Mouse (Mus musculus) megakaryocyte, embryonic 14.5 days (primary cell): ENCODE data around the gene Mbd3.

ENCODE experiments used
- FLI1 ChIP-seq: IDR thresholded peaks from 2 replicates; pipeline ENCODE4 v1.6.1; 2012; ENCODE audit warnings: low read length, inconsistent platforms, mixed read lengths
- GATA1 ChIP-seq: IDR thresholded peaks from 3 replicates; pipeline ENCODE4 v1.6.1; 2012; ENCODE audit warnings: mixed read lengths, low read length, inconsistent platforms, borderline replicate concordance

DNA sequence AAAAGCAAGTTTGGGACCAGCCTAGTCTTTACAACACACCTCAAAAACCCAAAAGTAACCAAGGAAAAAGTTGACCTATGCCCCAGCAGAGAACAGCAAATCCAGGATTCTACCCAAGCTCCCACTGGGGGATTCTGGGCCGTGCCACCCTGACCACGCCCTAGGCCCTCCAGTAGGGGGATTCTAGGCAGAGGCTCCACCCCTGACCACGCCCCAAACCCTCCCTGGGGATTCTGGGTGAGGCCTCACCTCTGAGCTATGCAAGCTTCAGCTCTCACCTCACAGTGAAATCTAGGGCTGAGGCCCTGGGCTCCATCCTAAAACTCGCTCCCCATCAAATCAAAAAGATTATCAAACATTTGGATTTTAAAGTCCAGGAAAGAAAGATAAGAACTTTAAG is 24.2 kb upstream of the Mbd3 start:
- TF ChIP-seq GATA1, result no peak
- TF ChIP-seq FLI1, result no peak
